Mouse (Mus musculus) stomach, postnatal 0 days (tissue): ENCODE results near the gene Trpm8.

Experiments used
- CTCF ChIP-seq: IDR thresholded peaks from 2 replicates; pipeline ENCODE4 v1.5.1; 2016; ENCODE audit warnings: antibody characterized with exemption, low read depth, mild to moderate bottlenecking, moderate library complexity
- EP300 ChIP-seq: optimal IDR thresholded peaks from 2 replicates; pipeline ENCODE3; 2016; ENCODE audit warnings: antibody characterized with exemption

DNA sequence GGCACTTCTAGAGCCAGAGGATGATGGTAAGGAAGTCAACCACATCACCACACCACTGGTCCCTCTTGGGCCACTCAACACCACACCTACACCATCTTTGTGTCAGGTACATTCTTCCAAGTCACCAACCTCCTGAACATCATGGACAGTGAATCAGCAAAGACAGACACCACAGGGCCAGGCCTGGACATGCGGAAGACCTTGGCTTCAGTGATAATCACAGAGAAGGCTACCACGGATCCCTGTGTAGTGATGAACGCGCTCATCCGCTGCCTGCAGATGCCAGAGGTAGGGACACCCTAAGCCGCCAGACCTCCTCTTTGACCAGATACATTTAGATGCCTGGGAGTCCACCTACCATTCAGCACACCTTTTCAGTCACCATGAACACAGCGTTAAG lies 49.3 kb upstream of the Trpm8 start:
- TF ChIP-seq CTCF: no peak
- no peak for TF ChIP-seq EP300
